Comparison of ENCODE assay signal across 17 mouse cellular contexts in genomic region chr4:58695281-58695680, GRCm38 (mm10).
"Had no signal": no experiment of that assay in that cellular context is flagged by ENCODE, and none has a peak within 500 bp of the region (broad histone marks: within the 10 kb centered on the region; RNA-seq: fewer than 3 reads in every experiment).

No protein-coding gene starts in this region.

- H3K27ac ChIP-seq: liver, embryonic 12.5 days; liver, embryonic 14.5 days; lung, embryonic 15.5 days; macrophage; neural tube, embryonic 12.5 days; stomach, embryonic 15.5 days; stomach, postnatal 0 days had no signal

- H3K36me3 ChIP-seq: liver, embryonic 12.5 days; lung, embryonic 15.5 days; neural tube, embryonic 12.5 days; stomach, embryonic 15.5 days had no signal

- H3K27me3 ChIP-seq: liver, embryonic 12.5 days; lung, embryonic 15.5 days; megakaryocyte, embryonic 14.5 days; neural tube, embryonic 12.5 days; stomach, embryonic 15.5 days had no signal

- H3K9ac ChIP-seq: liver, embryonic 12.5 days; liver, embryonic 14.5 days; lung, embryonic 15.5 days; neural tube, embryonic 12.5 days; stomach, embryonic 15.5 days had no signal

- DNase-seq: lung, adult 2 months; lung, postnatal 14 days; lung, postnatal 36 days; midbrain, embryonic 14.5 days; right cerebral cortex, postnatal 14 days; thymus, adult 2 months; thymus, postnatal 25 days; thymus, postnatal 4 days had no signal

- ATAC-seq: liver, embryonic 12.5 days; lung, postnatal 0 days had no signal

- H3K9me3 ChIP-seq: liver, embryonic 12.5 days; lung, embryonic 15.5 days; megakaryocyte, embryonic 14.5 days; neural tube, embryonic 12.5 days; stomach, embryonic 15.5 days had no signal

- H3K4me2 ChIP-seq: liver, embryonic 12.5 days; lung, embryonic 15.5 days; neural tube, embryonic 12.5 days; stomach, embryonic 15.5 days had no signal

- H3K4me3 ChIP-seq: liver, embryonic 12.5 days; lung, embryonic 15.5 days; megakaryocyte, embryonic 14.5 days; neural tube, embryonic 12.5 days; stomach, embryonic 15.5 days had no signal

- H3K4me1 ChIP-seq: megakaryocyte, embryonic 14.5 days; neural tube, embryonic 12.5 days; stomach, embryonic 15.5 days had no signal
